Mouse (Mus musculus): ENCODE results near the gene Gnb2. TPM values are rescaled to one million over a fixed set of nuclear protein-coding genes. Genes with fewer than 3 reads are reported as not detected.
A peak's percentile ranks its signal among the peaks of the same experiment; 100 is the strongest.

The Gnb2 gene
- polyA plus RNA-seq, 1 experiment, result 645 TPM

GRCm38 (mm10) chr5:137526192-137526936 is 6.9 kb downstream of the Gnb2 start:
- Histone ChIP-seq H3K36me3 (ENCODE audit: control insufficient read depth, insufficient read depth, low read length) (peaks cover 11% of the 10 kb centered on the region), H3K27me3 (replicated peaks; ENCODE audit: control insufficient read depth, insufficient read depth, low read length) (no peaks in the 10 kb centered on the region), H3K27ac (ENCODE audit: insufficient read depth, low read depth, low read length) (no peak overlapping the region), H3K4me1 (ENCODE audit: control insufficient read depth, insufficient read depth, low read length) (peaks cover 4% of the 10 kb centered on the region; the same call in 1 of the 2 replicates), H3K4me3 (ENCODE audit: insufficient read depth, low read depth, low read length) (no peak overlapping the region)
- DNase-seq, result peak; percentile 57
- TF ChIP-seq POLR2A (IDR thresholded peaks at IDR 0.05; ENCODE audit: low read depth, low read length) (no peak), CTCF (conservative IDR thresholded peaks at IDR 0.05; ENCODE audit: insufficient read depth, insufficient read length, low read depth, low read length) (peak; percentile 16; the same call in 1 of the 2 replicates)
- WGBS, result 38% methylated on average over 16 of the region's 16 CpGs

GRCm38 (mm10) chr5:137525511-137525910 is 7.8 kb downstream of the Gnb2 start:
- 74% methylated on average over 16 of the region's 16 CpGs for WGBS

GRCm38 (mm10) chr5:137524671-137525070 is 8.6 kb downstream of the Gnb2 start:
- H3K36me3 ChIP-seq (ENCODE audit: control insufficient read depth, insufficient read depth, low read length), result peaks cover 11% of the 10 kb centered on the region
- H3K4me3 ChIP-seq (ENCODE audit: insufficient read depth, low read depth, low read length), result no peak overlapping the region
- H3K27me3 ChIP-seq (replicated peaks; ENCODE audit: control insufficient read depth, insufficient read depth, low read length), result no peaks in the 10 kb centered on the region
- DNase-seq, result no peak
- H3K4me1 ChIP-seq (ENCODE audit: control insufficient read depth, insufficient read depth, low read length), result no peaks in the 10 kb centered on the region
- TF ChIP-seq CTCF (conservative IDR thresholded peaks at IDR 0.05; ENCODE audit: insufficient read depth, insufficient read length, low read depth, low read length), result no peak
- TF ChIP-seq POLR2A (IDR thresholded peaks at IDR 0.05; ENCODE audit: low read depth, low read length), result no peak
- 83% methylated on average over 13 of the region's 13 CpGs for WGBS
- H3K27ac ChIP-seq (ENCODE audit: insufficient read depth, low read depth, low read length), result no peak overlapping the region

More at GRCm38 (mm10) chr5:137525511-137525910, 7.8 kb downstream of the Gnb2 start:
- Histone ChIP-seq H3K27ac (ENCODE audit: insufficient read depth, low read depth, low read length) (no peak overlapping the region), H3K27me3 (replicated peaks; ENCODE audit: control insufficient read depth, insufficient read depth, low read length) (no peaks in the 10 kb centered on the region), H3K4me1 (ENCODE audit: control insufficient read depth, insufficient read depth, low read length) (peaks cover 4% of the 10 kb centered on the region; the same call in 1 of the 2 replicates), H3K4me3 (ENCODE audit: insufficient read depth, low read depth, low read length) (no peak overlapping the region), H3K36me3 (ENCODE audit: control insufficient read depth, insufficient read depth, low read length) (peaks cover 11% of the 10 kb centered on the region)
- no peak for DNase-seq
- no peak for TF ChIP-seq POLR2A (IDR thresholded peaks at IDR 0.05; ENCODE audit: low read depth, low read length)
- no peak for TF ChIP-seq CTCF (conservative IDR thresholded peaks at IDR 0.05; ENCODE audit: insufficient read depth, insufficient read length, low read depth, low read length)

- no peaks in the 10 kb centered on the region for H3K27me3 ChIP-seq (replicated peaks; ENCODE audit: control insufficient read depth, insufficient read depth, low read length)
- DNase-seq, result no peak
- WGBS, result 86% methylated on average over 8 of the region's 8 CpGs
- no peak for TF ChIP-seq POLR2A (IDR thresholded peaks at IDR 0.05; ENCODE audit: low read depth, low read length)
- TF ChIP-seq CTCF (conservative IDR thresholded peaks at IDR 0.05; ENCODE audit: insufficient read depth, insufficient read length, low read depth, low read length), result no peak
- peaks cover 11% of the 10 kb centered on the region for H3K36me3 ChIP-seq (ENCODE audit: control insufficient read depth, insufficient read depth, low read length)
- H3K4me1 ChIP-seq (ENCODE audit: control insufficient read depth, insufficient read depth, low read length), result no peaks in the 10 kb centered on the region
- H3K4me3 ChIP-seq (ENCODE audit: insufficient read depth, low read depth, low read length), result no peak overlapping the region
- H3K27ac ChIP-seq (ENCODE audit: insufficient read depth, low read depth, low read length), result no peak overlapping the region
These were observed 9.1 kb downstream of the Gnb2 start for GRCm38 (mm10) chr5:137524251-137524515.

GRCm38 (mm10) chr5:137523396-137524250 is 9.7 kb downstream of the Gnb2 start:
- DNase-seq, result no peak
- TF ChIP-seq POLR2A (IDR thresholded peaks at IDR 0.05; ENCODE audit: low read depth, low read length), result no peak
- no peak for TF ChIP-seq CTCF (conservative IDR thresholded peaks at IDR 0.05; ENCODE audit: insufficient read depth, insufficient read length, low read depth, low read length)
- Histone ChIP-seq H3K4me1 (ENCODE audit: control insufficient read depth, insufficient read depth, low read length) (no peaks in the 10 kb centered on the region), H3K36me3 (ENCODE audit: control insufficient read depth, insufficient read depth, low read length) (peaks cover 8% of the 10 kb centered on the region), H3K27me3 (replicated peaks; ENCODE audit: control insufficient read depth, insufficient read depth, low read length) (no peaks in the 10 kb centered on the region), H3K4me3 (ENCODE audit: insufficient read depth, low read depth, low read length) (no peak overlapping the region), H3K27ac (ENCODE audit: insufficient read depth, low read depth, low read length) (no peak overlapping the region)
- WGBS, result 82% methylated on average over 25 of the region's 25 CpGs

- peaks cover 8% of the 10 kb centered on the region for H3K36me3 ChIP-seq (ENCODE audit: control insufficient read depth, insufficient read depth, low read length)
- DNase-seq, result no peak
- no peaks in the 10 kb centered on the region for H3K4me1 ChIP-seq (ENCODE audit: control insufficient read depth, insufficient read depth, low read length)
- no peak overlapping the region for H3K4me3 ChIP-seq (ENCODE audit: insufficient read depth, low read depth, low read length)
- TF ChIP-seq POLR2A (IDR thresholded peaks at IDR 0.05; ENCODE audit: low read depth, low read length) (no peak), CTCF (conservative IDR thresholded peaks at IDR 0.05; ENCODE audit: insufficient read depth, insufficient read length, low read depth, low read length) (no peak)
- 60% methylated on average over 11 of the region's 11 CpGs for WGBS
- H3K27ac ChIP-seq (ENCODE audit: insufficient read depth, low read depth, low read length), result no peak overlapping the region
- H3K27me3 ChIP-seq (replicated peaks; ENCODE audit: control insufficient read depth, insufficient read depth, low read length), result no peaks in the 10 kb centered on the region
These were observed 10.6 kb downstream of the Gnb2 start for GRCm38 (mm10) chr5:137522711-137523110.

GRCm38 (mm10) chr5:137521861-137522260 is 11.4 kb downstream of the Gnb2 start:
- no peaks in the 10 kb centered on the region for H3K27me3 ChIP-seq (replicated peaks; ENCODE audit: control insufficient read depth, insufficient read depth, low read length)
- DNase-seq, result no peak
- WGBS, result 76% methylated on average over 9 of the region's 9 CpGs
- H3K27ac ChIP-seq (ENCODE audit: insufficient read depth, low read depth, low read length), result no peak overlapping the region
- no peak for TF ChIP-seq CTCF (conservative IDR thresholded peaks at IDR 0.05; ENCODE audit: insufficient read depth, insufficient read length, low read depth, low read length)
- no peak for TF ChIP-seq POLR2A (IDR thresholded peaks at IDR 0.05; ENCODE audit: low read depth, low read length)
- no peaks in the 10 kb centered on the region for H3K4me1 ChIP-seq (ENCODE audit: control insufficient read depth, insufficient read depth, low read length)
- no peak overlapping the region for H3K4me3 ChIP-seq (ENCODE audit: insufficient read depth, low read depth, low read length)
- H3K36me3 ChIP-seq (ENCODE audit: control insufficient read depth, insufficient read depth, low read length), result peaks cover 8% of the 10 kb centered on the region
